Mouse (Mus musculus) urinary bladder, postnatal 4 days (tissue): ENCODE results near the gene Smc3.

Source experiments
- DNase-seq, 2 experiments: peaks; one replicate each; pipeline ENCODE4 v3.0.0; 2021 to 2022; ENCODE audit warnings: low spot score in 2 of 2

Gene Smc3

DNA sequence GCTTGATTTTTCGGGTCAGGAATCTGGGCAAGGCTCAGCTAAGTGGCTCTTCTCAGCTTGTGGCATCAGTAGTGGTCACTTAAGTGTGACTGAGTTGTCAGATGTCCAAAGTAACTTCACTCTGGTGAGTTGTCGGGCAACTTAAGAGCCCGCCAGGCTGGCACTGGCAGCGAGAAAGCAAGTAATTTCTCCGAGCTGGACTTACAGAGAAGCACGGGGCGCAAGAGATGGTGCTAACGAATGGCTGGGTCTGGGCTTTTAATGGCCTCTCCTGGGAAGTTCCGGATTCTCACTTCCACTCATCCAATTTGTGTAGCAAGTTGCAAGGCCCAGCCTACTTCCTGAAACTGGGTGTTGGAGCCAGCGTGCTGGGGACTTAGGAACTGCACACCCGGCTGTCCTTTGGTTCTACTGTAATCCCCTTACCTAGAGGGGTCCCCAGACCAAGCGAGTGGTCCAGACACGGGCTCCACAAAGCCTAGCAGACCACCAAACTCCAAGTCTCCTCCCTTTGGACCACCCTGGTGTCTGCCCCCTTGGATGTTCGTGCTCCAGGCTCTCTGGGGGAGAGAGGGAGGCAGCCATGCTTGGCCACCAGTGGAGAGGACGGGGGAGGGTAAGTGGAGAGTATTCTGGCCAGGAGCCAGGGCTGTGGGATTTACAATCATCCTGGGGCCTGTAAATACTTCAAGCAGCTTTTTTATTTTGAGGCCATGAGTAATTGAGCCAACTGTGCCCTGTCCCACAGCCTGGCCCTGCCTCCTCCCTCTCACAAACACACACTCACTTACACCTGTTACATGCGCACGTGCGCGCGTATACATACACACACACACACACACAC, 53.6 kb downstream of the Smc3 start:
- peak; percentile 43 to 79 for DNase-seq

DNA sequence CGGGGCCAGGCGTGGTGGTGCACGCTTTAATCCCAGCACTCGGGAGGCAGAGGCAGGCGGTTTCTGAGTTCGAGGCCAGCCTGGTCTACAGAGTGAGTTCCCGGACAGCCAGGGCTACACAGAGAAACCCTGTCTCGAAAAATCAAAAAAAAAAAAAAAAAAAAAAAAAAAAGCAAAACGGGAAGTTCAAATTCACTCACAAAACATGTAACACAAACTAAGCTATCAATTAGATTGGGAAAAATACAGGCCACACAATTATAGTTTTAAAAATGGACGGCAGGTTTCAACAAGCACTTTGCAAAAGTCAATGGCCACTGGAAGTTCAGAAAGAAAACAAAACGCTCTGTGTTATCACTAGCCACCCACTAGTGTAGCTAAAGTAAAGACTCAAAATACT, 56.2 kb downstream of the Smc3 start:
- DNase-seq: peak in 1 of 2 experiments; percentile 23

DNA sequence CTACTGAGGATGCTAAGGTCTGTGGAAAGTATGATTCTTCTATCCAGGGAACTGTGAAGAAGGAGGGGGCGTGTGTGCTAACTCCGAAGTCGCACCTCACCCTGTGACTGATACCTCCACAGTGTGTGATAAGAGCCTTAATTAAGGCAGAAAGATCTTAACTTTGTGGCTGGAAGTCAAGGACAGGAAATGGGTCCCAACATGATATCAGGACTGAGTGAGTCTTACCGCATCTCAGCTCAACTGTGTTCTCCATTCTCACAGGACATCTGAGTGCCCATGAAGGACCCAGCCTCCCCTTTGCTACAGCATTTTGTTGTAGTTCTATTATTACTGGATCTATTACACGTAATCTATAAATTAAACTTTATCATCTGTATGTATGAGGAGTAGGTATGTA, 57.2 kb downstream of the Smc3 start:
- DNase-seq: peak in 1 of 2 experiments; percentile 6

DNA sequence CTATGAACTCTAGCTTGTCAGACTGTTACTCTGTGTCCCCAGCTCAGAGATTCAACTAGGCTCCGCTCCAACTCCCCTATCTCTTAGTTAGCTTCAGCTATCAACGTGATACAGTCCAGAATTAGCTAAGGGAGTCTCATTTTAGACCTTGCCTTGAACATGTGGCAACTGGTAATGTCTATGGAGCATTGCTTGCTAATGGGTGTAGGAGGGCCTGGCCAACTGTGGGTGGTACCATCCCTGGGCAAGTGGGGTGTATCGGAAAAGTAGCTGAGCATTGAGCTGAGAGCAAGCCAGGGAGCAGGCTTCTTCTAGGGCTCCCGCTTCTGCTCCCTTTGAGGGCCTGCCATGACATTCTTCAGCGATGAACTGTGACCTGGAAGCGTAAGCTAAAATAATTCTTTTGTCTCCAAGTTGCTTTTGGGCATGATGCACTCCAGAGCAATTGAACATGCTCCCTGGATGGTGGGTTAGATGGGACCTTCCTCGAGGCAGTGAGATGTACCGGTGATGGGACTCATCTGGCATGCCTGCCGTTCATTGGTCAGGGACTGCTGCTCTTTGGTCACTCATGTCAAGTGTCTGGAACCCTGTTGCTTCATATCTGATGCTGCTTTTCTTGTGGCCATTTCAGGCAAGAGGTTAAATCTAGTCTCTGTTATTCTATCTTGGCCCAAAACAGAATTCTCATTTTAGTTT, 60.7 kb downstream of the Smc3 start:
- DNase-seq: no peak

DNA sequence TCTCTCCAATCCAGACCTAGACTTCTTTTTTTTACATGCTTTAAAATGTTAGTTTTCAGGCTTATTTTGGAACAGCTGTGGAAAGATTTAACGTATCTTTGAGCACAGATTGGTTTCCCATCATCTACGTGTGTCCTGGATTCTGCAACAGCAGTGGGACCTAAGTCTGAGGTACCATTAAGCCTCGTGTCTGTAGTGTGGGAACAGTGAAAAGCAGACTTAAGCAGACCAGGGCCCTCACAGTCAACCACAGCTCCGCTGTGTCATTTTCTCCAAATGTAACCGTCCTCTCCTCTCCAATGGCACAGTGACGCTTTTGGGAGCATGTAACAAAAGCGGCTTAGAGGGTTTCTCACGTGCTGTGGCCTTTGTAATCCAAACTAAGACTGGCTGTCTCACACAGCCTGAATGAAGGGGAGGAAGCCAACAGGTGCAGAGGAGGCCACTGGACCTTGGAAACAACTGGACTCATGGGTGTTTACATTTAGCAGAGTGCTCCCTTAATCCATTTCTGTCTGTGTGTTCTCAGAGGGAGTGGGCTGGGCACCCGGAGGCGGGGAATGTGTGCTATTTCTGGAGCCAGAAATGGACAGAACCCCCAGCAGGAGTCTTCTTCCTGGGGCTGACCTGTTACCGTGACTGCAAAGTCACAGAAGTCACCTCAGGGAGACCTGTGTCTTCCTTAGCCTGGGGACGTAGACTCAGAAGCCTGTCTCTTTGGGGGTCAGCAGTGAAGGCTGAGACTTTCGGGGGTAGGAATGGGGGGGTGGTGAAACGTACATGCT, 61.9 kb downstream of the Smc3 start:
- DNase-seq: no peak

DNA sequence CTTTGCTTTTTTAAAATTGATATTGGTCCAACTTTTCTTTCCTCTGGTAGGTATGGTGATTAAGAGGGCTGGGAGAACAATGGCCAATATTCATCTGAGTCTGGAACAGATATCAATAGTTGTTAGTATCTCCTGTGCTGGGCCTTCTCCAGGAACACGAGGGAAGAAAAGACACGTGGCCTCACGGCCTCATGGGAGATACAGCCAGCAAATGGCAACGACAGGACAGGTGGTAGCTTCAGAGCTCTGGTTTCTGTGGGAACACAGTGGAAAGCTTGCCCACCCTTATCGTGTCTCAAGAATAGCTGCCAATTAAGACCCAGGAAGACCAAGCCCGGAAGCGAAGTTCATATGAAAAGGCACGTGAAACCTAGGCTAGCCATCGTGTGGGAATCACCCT, 64.6 kb downstream of the Smc3 start:
- DNase-seq: peak in 1 of 2 experiments; percentile 43

DNA sequence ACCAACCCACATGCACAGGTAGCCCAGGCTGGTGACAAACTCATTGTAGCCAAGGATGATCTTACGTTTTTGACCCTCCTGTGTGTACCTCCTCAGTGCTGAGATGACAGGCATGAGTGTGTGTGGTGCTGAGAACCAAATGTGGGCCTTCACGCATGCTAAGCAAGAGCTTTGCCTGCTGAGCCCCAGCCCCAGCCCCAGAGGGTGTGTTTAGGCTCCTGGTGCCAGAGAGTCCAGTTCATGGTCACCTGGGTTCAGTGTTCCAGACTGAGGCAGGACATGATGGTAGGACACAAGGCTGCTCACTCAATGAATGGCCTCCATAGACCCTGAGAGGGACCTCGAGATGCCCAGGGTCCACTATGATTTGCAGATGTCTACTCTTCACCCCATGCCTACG, 65.2 kb downstream of the Smc3 start:
- peak in 1 of 2 experiments; percentile 53 for DNase-seq

DNA sequence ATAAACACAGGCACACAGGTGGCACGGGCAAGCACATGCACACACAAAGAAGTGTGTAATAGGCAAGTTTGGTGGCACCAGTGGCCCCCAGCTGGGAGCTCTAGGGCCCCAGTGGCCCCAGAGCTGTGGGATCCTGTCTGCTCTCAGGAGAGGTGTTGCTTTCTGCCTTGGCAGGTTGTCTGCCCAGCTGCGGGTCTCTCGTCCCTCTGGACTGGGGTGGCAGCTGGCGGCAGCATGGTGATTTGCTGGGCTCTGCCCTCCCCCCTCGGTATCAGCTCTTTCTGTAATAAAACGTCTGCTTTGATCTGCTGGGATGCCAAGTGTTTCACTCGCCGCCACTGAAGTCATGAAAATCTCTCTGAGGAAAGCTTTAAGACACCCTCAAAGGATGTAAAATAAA, 66.5 kb downstream of the Smc3 start:
- no peak for DNase-seq

DNA sequence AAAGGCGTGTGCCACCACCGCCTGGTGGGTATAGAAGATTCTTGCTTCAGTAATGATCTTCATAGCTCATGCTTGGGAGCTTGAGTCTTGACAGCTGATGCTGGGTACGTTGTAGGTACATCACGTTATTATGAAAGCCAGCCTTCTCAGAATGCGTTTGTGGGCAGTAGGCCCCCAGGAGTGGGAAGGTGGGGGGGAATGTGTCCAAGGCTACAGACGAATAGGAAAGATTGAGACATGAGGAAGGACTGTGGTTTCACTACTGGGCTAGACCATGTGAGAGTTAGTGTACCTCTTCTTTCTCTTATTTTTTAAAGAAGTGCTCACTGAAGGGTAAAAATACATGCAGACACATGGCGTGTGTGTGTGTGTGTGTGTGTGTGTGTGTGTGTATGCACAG, 68.6 kb downstream of the Smc3 start:
- no peak for DNase-seq

DNA sequence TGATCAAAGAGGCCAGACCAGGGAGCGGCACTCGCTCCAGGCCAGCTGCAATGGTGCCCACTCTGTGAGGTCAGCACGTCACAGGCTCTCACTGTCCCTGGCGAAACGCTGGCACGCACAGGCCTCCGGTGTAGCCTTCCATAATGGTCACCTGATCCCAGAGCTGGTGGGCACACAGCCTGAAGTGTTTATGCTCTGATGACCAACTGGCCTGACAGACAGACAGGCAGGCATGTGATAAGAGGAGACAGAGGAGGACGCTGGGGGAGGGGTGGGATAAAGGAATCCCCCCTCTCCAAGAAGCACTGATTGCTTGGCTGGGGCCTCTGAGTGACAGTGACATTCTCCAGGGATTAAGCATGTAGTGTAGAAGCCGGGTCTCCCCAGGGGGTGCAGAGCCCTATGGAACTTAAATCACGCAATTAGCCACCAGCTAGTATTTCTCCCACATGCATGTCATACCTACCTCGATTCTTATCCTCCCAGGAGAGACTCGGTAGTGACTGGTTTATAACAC, 70.5 kb downstream of the Smc3 start:
- no peak for DNase-seq

DNA sequence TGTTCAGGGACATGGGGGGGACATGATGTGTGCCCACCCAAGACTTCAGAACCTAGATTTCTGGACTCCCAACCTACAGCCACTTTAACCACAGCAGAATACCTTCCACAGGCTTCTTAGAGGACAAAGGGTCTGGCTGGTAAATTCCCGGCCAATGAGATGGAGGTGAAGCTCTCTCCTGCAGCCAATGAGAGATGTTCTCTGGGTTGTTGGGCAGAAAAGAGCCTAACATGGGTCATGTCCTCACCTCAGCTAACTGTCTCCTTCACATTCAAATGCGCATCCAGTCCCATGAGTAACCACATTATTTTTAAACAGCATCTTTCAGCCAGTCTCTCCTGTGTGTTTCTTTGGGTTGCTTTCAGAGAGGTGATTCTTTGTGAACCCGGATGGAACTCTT, 71.2 kb downstream of the Smc3 start:
- DNase-seq: no peak

DNA sequence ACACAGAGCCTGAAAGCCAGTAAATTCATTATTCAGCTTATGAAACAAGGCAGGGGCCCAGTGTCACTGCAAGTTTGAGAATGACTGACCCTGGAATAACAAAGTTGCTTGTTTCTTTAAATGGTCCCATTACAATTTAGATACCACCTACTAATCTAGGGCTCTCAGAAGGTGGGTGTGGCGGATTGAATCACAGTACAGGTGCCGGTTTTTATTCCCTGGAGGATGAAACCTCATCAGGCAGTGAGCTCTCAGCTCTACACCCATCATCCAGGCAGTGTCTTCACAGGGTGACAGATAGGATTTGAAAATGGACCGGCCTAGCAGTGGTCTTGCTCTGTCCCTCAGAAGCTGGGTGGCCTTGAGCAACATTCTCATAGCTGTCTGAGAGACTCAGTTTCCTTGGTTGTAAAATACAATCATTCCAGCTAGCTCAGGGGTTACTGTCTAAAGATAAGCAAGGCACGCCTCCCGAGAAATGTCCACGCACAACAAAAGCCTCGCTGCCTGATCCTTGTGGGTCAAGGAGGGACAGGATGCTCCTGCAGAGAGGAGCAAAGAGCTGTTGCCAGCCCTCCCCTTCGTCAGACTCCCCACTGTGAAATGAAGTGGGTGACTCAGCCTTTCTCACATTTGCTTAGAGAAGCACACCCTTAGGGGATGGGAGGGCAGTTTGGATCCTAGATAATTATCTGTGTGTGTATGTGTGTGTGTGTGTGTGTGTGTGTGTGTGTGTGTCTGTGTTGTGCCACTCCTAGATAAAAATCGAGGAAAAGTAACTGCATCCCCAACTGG, 74.1 kb downstream of the Smc3 start:
- DNase-seq: no peak

DNA sequence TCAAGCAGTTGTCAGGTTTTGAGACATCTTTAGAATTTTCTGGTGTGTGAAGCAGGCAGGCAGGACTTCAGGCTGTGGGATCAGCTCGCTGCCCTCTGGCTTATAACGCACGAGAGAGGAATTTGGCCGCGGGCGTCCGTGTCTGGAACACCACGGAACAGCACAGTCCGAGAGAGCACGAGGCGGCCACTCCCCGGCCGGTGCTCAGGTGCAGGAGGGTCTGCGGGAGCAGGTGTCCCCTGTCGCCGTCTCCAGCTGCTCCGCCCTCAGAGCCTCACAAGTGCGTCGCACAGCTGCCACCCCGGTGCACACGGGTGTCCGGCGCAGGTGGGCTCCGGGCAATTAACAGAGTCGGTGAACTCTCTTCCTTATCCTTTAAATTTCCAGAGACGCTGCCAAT, 76.0 kb downstream of the Smc3 start:
- no peak for DNase-seq

DNA sequence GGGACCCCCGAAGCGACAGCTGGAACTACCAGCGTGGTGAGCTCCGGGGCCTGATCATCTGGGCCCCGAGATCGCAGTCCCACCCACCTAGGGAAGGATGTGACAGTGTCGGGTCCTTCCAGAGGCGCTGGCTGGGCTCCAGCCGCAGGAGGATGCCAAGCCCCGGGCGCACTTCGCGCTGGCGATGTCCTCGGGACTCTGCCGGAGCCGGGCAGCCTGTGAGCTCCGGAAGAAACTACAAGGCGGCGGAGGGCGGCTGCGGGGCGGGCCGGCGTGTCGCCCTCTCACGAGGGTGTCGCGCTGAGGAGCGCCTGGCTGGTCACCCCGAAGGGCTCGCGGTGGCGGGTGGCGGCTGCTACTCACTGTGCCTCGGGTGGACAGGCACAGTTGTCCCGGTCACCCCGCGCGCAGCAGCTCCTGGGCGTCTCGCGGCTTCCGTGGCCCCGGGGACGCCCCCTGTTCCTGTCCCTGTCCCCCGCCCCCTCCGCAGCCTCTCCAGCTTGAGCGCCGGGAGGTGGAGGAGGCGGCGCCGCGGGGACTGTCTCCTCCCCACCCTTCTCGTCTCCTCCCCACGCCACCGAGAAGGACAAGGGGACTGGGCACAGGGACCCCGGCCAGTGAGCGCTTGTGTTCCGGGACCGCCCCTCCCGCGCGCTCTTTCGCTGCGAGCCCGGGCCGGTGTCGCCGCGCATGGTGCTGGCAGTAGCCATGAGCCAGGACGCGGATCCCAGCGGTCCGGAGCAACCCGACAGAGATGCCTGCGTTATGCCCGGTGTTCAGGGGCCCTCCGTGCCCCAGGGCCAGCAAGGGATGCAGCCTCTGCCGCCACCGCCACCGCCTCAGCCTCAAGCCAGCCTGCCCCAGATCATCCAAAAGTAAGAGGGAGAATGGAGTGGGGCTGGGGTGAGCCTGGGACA, 76.8 kb downstream of the Smc3 start, which contains the start of gene Rbm20:
Gene Rbm20, plus strand, starts transcription at position 589 of the 917 bp plus-strand sequence.
- DNase-seq: no peak

DNA sequence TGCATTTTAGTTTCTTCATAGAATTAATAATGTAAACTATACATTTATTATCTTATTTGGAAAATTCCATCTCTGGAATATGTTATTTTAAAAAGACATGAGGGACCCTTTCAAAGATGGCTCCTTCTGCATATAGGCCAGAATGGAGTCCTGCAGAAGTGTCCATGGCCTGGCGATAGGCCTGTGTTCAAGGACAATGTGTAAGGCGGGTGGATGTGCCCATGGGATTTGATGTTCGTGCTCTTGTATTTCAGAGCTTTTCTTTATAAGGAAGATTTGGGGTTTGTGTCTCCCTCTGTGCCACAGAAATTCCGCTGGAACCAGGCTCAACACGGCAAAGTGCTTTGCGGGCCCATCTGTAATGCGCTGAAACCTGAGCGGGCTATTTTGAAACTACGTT, 79.0 kb downstream of the Smc3 start:
- no peak for DNase-seq

DNA sequence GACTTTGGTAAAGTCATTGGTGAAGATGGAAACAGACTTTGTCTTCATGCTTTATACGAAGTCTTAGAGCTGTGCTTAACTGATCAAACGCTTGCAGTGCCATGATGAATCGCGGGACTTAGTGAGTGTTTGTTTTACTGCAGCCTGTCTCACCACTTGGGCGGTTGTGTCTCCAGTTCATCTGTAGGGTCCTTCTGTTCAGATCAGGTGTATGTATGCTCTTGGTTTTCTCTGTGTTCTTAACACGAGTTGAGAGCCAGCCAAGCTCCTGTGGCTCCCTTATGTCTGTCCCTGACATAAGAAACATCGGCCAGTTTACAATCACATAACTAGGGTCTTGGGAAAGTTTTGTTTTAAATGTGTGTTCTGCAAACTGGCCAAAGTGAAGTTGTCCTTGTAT, 79.8 kb downstream of the Smc3 start:
- no peak for DNase-seq

DNA sequence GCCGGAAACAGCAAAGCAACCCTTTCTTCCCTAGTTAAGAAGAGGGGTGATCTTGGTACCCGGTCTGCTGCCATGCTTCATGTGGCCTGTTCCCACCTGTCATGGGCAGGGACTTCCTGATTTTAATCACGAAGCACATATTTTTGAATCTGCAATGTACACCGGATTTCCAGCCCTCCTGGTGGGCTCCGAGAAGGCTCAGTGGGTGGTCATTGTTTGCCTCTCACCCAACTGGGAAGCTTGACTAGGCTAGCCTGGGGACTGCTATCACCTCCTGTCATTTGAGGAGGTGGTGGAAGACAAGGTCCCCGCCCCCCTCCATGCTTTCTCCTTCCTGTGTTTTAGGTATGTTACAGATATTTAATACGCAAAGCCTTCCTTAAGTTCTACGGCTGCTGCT, 82.2 kb downstream of the Smc3 start:
- no peak for DNase-seq

DNA sequence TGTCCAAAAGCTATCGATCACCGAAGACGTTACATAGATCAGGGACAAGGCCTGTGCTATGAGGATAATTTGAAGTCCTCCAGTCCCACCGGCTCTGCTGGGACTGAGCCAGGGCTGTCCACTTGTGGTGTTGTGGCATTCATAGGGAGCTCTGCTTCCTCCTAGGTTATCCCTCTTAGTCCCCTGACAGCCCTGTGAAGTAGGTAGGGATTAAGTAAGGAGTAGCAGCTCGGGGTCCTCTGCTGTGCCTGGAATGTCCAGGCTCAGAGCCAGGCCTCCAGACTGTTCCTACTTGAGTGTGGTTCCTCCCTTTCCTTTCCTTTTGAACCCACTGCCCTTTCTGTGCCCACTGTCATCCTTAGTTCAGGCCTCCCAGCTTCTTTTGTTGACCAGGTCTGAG, 87.4 kb downstream of the Smc3 start:
- DNase-seq: no peak

DNA sequence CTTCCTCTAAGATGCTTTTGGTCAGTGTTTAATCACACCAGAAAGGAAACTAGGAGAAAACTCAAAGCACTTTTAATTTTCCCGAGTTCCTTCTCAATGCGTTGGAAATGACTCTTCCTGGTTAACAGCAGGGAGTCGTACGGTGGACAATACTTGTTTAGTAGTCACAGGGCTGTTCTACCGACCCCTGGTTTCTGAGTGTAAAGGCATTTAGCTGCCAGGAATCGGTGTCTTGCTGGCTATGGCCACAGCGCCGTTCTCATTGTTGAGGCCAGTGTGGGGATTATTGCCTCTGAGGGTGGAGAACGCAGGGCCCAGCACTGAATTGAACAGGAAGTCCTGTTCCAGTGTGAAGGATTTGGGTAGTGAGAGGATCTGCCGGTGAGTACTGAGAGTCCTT, 90.6 kb downstream of the Smc3 start:
- no peak for DNase-seq

DNA sequence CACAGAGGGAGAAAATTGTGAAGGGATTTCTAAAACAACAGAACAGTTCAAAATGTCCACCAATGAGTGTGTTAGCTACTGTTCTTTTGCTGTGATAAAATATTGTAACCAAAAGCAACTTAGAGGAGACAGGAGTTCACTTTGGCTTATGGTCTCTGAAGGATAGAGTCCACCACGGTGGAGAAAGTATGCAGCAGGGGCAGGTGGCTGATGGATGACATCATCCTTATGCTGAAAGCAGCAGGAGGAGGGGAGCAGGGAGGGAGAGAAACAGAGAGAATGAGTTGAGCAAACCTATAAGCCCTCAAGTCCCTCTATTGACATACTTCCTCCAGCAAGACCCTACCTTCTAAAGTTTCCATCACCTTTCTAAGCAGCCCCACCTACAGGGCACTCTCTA, 93.8 kb downstream of the Smc3 start:
- DNase-seq: no peak
